Mouse (Mus musculus) frontal cortex, postnatal 14 days (tissue): ENCODE measurements around the gene Zfp706.

Source experiments
- DNase-seq, 2 experiments: peaks; one replicate each; pipeline ENCODE4 v3.0.0; 2022; ENCODE audit warnings: low spot score in 2 of 2

Zfp706 gene

DNA sequence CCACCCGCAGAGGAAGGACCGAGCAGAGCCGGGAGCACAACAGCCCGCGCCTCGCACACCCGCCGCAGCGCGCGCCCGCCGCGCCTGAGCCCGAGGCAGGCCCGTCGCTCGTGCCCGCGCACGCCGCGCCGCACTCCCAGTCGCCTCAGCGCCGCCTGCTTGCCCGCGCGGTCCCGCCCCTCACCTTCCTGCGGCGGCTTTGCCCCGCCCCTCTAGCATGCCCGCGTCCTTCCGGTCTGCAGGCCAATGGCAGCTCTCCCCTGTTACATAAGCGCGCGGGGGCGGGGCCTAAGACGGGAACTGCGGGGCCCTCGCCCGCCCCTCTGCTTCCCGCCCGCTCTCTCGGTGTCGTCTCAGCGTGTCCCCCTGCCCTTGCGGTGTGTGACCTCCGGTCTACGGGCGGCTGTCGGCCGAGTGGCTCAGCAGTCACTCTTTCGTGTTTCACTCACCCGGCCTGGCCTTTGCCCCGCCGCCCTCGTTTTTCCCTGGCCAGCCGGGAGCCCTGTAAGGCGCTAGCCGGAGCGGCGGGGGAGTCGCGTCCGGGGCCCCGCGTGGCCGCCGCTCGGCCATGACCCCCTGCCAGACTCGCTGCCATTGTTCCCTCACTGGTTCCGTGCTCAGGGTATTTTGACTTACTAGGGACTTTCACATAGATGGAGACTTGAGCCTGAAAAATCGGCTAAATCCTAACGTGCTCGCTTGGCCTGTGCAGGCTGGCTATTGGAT is at the start of gene Zfp706:
TSS of gene Zfp706 (minus strand) at position 541 of the 726 bp plus-strand sequence.
- peak; percentile 95 to 99 for DNase-seq

DNA sequence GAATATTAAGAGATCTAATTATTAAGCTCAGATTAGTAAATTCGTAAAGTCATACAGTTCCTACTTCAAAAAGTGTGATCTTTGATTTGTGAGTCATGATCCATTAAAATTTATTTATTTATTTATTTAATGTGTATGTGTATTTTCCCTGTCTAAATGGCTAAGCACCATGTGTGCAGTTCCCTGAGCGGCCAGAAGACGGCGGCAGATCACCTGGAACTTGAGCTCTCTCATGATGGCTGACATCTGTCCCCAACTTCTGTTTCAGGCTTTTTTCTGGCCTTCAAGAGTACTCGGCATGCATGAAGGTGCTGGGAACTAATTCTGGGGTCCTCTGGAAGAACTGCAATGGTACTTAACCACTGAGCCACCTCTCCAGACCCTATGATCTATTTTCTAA is 47.0 kb upstream of the Zfp706 start:
- DNase-seq: no peak

DNA sequence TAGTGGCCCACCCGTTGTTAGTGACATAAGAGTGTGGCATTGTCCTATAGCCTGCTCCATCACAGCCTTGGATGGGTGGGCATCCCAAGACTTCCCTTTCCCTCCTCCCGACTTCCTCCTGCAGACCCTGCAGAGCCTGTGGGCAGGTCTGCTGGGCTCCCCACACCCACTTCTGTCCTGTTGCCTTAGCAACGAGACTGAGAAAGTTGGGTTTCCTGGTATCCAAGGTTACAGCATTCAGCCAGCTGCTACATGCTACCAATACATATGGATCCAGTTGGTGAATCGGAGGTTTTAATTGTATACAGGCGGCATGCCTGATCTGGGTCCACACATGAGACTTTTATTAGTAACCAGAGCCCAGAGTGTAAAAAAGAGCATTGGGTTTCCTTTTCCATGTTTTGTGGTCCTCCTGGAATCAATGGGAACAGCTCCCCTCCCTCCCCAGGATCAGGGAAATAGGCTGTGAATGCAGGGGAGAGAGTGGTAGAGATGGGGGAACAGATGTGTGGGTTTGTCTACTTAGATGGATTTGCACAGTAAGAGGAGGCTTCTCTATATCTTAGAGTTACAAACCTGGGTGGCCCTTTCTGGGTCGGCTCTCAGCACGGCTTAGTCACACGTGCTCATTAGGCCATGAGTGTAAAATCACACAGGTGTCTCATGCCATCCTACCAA is 45.7 kb upstream of the Zfp706 start:
- DNase-seq: peak; percentile 58 to 61

DNA sequence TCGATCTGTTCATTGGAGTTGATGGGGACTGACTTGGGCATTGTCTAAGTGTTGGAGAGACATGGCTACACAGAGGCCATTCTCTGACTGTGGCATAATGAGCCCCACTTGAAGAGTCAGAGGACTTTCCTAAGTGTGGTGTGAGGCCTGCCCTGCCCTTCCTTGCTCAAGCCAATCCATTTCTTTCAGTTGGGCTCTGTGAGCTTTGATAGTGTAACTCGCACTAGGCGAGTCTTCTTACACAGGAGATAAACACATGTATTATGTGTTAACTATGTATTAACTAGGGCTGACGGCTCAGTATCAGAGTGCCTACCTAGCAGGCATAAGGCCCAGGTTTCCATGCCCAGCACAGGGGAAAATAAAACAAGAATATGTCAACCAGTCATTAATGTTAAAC is 39.8 kb upstream of the Zfp706 start:
- DNase-seq: no peak

DNA sequence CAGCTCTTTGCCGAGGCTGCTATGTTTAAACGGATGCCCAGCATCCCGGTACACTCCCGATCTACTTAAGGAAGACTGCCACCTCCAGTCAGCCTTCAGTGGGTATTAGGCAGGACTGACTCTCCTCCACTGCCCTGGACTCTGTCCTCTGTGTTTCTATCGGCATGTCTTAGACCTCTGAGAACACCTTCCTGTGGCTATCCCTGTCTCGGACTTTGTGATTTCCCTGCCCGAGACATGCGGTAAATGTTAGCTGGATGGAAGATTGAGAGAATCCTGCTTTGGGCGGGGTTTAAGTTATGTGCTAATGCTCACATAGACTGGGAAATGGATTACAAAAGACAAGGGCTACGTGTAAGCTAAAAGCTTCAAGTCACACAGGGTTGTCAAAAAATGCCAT is 39.0 kb upstream of the Zfp706 start:
- DNase-seq: no peak

DNA sequence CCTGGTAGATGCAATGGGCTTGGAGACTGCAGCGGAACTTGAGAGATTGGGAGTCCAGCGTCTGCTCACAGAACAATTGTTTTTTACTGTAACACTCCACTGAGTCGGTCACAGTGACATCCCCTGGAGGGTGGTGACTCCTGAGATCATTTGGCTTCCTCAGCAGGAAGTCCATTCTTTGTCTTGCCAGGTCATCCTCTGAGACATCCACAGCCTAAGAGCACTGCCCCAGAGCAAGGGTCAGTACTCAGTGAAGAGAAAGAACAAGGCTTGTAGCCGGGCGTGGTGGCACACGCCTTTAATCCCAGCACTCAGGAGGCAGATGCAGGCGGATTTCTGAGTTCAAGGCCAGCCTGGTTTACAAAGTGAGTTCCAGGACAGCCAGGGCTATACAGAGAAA is 38.6 kb upstream of the Zfp706 start:
- no peak for DNase-seq

DNA sequence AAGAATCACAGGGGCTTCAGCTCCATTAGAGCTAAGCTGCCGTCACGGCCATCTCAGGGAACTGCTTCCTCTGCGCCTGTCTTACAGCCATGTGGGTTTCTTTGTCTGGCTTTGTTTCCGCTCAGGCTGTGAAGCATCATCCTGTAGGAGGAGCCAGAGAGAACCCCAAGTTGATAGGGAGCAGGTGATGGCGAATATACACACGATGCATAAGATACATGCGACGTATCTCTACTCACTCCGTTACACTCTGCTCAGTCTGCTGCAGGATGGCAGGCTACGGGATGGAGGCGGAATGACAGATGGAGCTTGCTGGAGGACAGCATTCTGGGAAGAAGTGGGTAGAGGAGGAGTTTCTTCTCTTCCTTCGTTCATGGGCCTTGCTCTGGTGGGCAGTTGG is 37.9 kb upstream of the Zfp706 start:
- DNase-seq: peak; percentile 33 to 38

DNA sequence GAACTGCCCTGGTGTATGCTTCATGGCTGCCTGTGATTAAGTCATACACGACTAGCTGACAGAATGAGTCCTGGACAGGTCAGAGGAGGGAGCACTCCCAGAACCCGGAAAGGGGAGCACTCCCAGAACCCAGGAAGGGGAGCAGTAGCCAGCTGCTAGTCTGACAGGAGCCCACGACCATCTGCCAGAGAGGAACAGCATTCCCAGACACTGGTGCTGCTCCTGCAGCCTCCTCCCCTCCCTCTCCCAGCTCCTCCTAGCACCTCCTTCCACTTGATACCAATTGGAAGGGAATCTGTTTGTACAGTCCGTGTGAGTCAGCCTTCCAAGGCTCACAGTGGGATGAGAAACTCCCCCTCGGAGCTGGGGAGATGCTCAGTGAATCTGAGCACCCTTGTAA is 35.0 kb upstream of the Zfp706 start:
- DNase-seq: peak; percentile 38 to 46

DNA sequence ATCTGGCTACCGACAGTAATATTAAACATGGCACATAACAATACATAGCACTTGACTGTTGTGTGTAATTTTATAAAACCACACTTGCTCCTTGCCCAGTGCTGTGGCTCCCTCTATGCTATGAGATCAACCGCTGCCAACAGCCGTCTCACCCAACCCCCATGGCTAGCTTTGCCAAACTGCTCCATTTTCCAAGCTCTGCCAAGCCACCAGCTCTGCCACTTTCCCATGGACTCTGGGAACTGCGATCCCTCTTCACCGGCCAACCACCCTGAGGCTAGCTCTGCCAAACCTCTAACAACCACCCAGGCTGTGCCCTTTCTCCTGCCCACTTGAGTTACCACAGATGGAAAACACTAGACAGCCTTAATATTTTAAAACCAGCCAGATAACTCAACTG is 33.6 kb upstream of the Zfp706 start:
- DNase-seq: peak in 1 of 2 experiments; percentile 38

DNA sequence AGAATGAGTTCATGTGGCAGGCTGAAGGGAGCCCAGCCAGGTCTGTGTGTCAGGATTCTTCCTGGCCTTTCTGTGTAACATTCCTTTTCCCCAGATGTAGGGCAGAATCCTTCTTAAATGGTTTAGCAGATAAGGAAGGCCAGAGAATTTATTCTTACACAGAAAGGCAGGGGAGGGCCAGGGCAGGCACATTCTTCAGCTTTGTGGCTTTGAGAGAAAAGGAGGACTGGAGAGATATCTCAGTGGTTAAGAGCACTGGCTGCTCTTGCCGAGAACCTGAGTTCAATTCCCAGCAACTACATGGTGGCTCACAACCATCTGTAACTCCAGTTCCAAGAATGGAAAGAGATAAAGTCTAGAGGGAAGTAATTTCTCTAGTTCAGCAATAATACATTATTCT is 31.1 kb upstream of the Zfp706 start:
- no peak for DNase-seq

DNA sequence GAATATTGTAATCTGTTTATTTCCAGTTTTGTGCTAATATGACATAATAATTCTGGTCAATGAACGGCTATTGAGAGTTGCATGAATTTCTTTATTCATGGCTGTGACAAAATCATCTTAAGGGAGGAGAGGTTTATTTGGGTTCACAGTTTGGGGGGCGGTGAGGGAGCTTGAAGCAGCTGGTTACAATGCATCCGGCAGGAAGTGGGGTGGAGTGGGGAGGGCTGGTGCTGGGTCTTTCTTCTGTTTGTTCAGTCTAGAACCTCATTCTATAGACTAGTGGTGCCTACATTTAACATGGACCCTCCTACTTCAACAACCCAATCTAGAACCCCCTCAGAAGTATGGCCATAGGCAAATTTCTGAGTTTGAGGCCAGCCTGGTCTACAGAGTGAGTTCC is 30.1 kb upstream of the Zfp706 start:
- no peak for DNase-seq

DNA sequence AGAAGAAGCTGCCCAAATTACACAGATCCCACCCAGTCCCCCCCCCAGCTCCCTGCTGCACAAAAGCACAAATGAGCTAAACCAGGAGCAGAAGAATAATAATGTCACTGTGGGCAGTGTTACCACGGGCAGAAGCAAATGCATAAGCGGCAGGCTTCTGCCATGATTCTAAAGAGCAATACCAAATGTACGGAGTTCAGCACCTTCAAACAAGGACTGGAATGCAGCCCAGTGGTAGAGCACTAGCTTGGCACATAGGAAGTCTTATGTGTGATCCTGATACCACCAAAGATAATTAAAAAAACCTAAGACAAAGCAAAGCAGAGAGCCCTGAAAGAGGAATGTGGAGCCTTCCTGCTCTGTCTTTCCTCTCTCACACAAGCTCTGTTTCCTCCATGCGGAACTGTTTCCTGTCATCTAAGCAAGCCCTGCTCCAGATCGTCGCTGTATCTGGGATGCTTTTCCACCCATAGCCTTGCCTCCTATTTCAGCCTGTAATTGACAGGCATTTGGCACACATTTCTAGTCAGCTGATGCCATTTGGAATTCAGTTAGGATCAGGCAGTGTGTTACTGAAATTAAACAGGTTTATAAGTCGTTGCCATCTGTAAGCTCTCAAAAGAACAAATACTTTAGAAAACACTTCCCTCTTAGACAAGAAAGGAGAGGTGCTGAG is 29.0 kb upstream of the Zfp706 start:
- no peak for DNase-seq

DNA sequence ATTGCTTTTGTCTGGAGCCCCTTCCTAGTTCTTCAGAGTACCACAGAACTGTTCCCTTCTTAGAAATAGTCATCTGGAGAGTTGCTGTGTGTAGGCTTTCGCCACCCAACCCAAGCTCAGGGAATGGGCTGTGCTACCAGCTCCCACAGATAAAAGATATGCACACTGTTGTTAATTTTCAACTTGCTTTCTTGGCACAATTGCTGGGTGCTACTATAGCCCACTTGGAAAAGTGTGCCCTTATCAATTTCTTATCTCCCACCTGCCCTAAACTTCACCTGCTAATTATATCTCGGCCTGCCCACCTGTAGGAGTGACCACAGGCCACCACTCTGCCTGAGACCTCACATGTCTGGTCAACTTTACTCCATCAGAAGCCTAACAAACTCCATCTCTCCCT is 26.6 kb upstream of the Zfp706 start:
- DNase-seq: no peak

DNA sequence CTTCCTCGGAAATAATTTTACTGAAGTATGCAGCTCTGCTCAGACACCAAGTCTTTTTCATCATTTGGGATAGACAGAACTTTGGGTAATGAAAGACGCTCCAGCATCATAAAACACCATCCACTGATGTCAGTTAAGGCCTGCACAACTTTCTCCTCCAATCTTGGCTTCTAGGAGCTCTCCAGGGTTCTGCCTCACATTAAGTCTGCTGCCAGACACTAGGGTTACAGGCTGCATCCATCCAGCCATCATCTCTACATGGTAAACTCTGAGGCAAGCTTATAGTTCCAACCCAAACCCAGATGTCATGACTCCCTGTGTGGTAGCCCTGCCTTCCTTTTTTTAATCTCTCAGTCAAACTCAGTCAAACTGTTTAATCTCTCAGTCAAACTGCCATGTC is 25.9 kb upstream of the Zfp706 start:
- no peak for DNase-seq

DNA sequence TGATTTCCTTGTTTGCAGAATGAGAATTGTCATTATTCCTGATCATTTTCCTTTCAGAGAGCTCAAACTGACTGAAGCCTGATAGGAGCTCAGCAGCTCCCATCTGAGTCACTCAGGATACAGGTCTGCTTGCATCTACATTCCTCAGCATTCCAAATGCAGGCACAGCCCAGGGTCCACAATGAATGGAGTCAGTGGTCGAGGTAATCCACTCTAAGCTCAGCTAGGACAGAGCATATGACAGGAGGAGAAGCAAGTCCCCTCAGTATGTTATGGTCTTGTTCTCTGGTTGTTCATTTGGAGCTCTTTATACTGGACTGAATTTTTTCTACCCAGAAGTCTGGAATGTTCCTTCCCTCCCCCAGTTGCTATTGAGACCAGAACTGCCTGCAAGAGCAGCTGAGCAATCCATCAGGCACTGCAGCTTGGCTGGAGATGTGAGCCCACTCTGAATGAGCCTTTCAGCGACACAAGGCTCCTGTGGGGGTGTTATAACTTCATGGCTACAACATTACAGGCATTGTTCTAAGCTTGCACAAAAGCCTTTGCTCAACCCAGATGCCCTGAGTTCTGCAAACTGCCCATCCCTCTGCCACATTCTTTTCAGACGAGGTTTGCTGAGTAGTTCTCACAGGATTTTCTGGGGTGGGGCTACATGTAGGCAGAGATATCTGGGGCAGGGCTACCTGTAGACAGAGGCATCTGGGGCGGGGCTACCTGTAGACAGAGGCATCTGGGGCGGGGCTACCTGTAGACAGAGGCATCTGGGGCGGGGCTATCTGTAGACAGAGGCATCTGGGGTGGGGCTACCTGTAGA is 24.0 kb upstream of the Zfp706 start:
- DNase-seq: peak in 1 of 2 experiments; percentile 46

DNA sequence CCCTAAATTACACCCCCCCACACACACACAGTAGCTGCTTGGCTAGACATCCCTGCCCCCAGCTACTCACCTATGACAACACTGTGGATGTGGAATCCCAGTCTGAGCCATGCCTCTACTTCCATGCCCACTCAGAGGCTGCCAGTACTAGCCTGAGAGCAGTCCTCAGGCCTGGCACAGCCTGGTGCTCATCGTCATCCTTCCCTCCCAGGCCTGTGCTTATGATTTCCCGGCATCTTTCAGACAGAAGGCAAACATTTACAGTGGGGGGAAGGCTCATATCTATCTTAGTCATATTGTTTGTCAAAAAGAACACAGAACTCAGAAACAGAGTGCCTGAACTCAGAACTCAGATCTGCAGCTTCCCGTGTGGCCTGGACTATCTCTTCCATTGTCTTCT is 23.4 kb upstream of the Zfp706 start:
- DNase-seq: no peak

DNA sequence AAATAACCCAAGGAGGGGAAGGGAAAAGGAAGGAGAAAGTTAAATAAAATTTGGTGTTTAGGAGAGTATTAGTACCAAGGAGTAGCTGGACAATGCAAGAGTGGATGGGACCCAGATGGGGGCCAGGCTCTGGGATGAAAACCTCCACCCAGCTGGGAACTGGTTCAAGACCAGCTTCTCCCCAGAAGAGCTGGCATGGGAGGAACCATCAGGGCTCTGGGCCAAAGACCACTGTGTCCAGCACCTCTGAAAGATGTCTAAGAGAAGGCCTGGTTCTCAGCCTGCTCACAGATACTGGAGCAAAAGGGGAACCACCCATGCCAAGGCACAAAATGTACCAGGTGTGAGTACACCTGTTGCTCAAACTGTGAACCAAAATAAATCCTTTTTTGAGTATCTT is 20.4 kb upstream of the Zfp706 start:
- no peak for DNase-seq

DNA sequence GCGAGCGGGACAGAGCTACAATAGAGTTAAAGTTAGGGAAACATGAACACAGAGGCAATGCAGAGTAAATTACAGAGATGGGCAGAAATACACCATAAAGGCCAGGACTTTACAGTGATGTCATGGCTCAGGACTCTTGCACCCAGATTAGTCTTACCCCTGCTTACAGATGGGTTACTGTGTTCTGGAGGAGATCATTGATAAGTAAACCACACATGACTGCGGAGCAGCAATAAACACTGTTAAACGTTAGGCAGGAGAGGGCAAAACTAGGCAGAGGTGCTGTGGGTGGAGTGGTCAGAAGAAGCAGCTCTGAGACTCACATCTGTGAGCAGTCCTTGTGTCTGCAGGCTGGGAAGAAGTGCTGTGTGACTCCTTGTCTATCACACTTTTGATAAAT is 18.9 kb upstream of the Zfp706 start:
- DNase-seq: no peak

DNA sequence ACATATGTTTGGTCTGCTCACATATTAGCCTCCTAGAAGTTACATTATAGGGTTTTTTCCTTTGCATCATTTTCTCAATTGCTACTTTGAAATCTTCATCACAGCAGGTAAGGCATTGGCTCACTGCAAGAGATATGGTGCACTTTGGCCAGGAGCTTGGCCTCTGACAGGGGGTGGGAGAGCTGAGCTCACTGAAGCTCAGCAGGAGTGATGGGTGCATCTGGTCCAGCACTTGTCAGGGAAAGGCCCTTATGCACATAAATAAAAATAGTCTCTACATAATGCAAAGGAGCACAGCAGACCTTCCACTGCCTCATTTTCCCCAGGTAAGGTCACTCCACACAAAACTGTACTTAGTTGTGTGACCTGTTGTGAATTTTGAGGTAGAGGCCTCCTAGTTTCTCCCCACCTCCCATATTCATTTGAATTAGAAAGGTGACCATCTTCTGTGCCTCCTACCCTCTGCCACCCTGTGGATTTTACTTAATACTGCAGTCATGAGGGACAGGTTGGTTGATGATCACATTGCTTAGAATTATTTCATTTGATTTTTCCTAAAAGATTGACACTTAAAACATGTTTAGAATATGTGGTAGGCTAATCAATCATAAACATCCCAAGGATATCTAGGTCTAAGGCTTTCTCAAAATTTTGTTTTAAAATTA is 13.1 kb upstream of the Zfp706 start:
- no peak for DNase-seq

DNA sequence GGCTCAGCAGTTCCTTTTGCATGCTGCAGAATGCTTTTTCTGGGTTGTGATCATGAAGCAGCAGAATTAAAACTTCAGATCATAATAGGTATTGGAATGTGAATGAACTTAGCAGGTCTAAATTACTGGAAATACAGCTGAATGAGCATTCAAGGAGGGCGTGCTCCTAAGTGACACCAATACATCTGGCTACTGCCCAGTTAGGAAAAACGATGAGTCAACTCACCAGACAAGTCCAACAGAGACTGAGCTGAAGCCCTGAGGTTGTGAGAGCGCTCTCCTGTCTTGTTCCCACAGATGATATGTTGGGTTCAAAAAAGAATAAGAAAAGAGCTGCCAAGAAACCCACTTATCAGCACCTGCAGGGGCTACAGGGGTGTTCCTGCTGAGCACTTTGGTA is 11.9 kb upstream of the Zfp706 start:
- no peak for DNase-seq

DNA sequence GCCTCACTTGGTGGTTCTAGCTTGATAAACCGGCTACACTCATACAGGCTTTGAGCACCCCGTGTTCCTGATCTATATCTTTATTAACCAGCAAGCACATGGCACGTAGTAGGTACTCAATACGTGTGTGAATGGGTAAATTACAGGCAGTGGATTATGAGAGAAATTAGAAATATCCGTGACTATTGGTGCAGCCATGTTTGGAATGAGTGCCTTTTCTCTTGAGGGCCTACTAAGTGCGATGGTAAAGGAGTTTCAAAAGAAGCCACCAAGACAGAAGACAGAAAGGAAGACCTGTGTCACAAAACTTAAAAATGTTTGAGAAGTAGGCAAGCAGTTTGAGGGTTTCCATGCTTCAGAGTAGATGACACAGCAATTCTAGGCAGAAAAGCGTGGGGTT is 4.3 kb upstream of the Zfp706 start:
- no peak for DNase-seq

DNA sequence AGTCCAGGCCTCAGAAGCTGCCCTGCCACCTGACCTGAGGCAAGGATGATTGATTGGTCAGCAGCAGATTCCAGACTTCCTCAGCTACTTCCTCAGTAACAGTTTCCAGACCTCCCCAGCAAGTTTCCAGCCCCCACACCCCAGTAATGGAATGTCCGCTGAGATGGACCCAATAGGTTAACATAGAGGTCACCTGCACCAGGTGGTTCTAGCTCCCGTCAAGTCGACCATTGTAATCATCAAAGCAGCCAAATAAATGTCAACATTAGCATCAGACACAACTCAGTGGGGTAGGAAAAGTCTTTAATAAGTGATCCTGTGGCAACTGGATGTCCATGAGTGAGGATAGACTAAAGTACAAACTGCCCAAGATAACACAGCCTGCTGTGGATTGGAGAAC is 3.7 kb upstream of the Zfp706 start:
- no peak for DNase-seq
